Comparison of ENCODE assay signal across 11 mouse cellular contexts in the genomic region with DNA sequence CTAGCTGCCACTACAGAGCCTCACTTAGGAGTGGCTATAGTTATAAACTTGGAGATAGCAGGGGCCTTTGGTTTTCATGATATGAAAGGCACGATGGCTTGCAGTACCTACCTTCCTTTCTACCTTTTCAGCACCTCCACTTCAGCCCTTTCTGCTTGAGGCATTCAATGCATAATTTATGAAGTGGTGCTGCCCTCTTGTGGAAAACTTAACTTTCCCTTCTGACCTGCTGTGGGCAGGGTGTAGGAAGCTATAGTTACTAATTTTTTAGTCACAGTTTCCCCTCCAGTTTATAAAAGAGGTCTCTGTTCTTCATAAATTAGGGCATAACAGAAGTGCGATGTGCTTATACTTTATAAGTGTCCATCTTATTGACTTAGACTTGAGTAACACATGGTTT.
A peak's percentile ranks its signal among the peaks of the same experiment; 100 is the strongest.
DNase-seq lines count a peak whose midpoint lies in the region; TF ChIP-seq lines count a peak whose summit lies in the region.
"Had no signal": no experiment of that assay in that cellular context is flagged by ENCODE, and none has a peak within 500 bp of the region (broad histone marks: within the 10 kb centered on the region; RNA-seq: fewer than 3 reads in every experiment).

No protein-coding gene starts in this region.

- no peak overlapping the region for H3K4me3 ChIP-seq in ES-E14 (ENCODE audit: insufficient read depth in 1 of 2, low read depth in 1 of 2, low read length in 2 of 2, poor library complexity in 1 of 2, severe bottlenecking in 1 of 2)
- H3K4me3 ChIP-seq: embryonic facial prominence, embryonic 12.5 days; lung, embryonic 15.5 days had no signal

- no peaks in the 10 kb centered on the region for H3K36me3 ChIP-seq in ES-E14 (ENCODE audit: control insufficient read depth, insufficient read depth, low read length, poor library complexity, severe bottlenecking)
- H3K36me3 ChIP-seq: embryonic facial prominence, embryonic 12.5 days; G1E; lung, embryonic 15.5 days had no signal

- no peak overlapping the region for H3K9ac ChIP-seq in ES-E14 (ENCODE audit: insufficient read depth, low read depth, low read length, poor library complexity, severe bottlenecking)
- H3K9ac ChIP-seq: embryonic facial prominence, embryonic 12.5 days; lung, embryonic 15.5 days had no signal

- H3K27ac ChIP-seq in ES-E14 (ENCODE audit: insufficient read depth, low read depth, low read length, poor library complexity, severe bottlenecking): no peak overlapping the region
- H3K27ac ChIP-seq: embryonic facial prominence, embryonic 12.5 days; lung, embryonic 15.5 days had no signal

- in situ Hi-C loops in ES-E14 (cut with MboI; ENCODE audit: low sequenced_read_pairs in 2 of 2, unreplicated experiment in 2 of 2): loop anchor here in 1 of 2 experiments (10.0 kb wide), 1 partner anchor 258 kb away; no protein-coding TSS in a partner anchor

- DNase-seq in embryo, embryonic 10 days (ENCODE audit: low spot score): peak; percentile 47
- DNase-seq in embryo, embryonic 9.5 days (ENCODE audit: extremely low spot score): no peak
- DNase-seq in layer of hippocampus, adult 11-12 months (ENCODE audit: low spot score): peak; percentile 9
- DNase-seq in layer of hippocampus, postnatal 25 days (ENCODE audit: extremely low spot score in 1 of 2, low spot score in 1 of 2): no peak
- peak; percentile 13 for DNase-seq in ES-E14 (ENCODE audit: low read depth, low spot score)
- DNase-seq in kidney, postnatal 25 days: peak; percentile 35 to 51
- DNase-seq in frontal cortex, postnatal 10 days (ENCODE audit: low spot score in 2 of 2): no peak
- no peak for DNase-seq in T-cell, adult 2 months (ENCODE audit: low spot score)

- no peaks in the 10 kb centered on the region for H3K4me1 ChIP-seq in ES-E14 (ENCODE audit: control insufficient read depth in 2 of 2, insufficient read depth in 2 of 2, low read length in 2 of 2, poor library complexity in 1 of 2)
- H3K4me1 ChIP-seq: embryonic facial prominence, embryonic 12.5 days; lung, embryonic 15.5 days had no signal

- H3K9me3 ChIP-seq in ES-E14 (ENCODE audit: control insufficient read depth, insufficient read depth, low read depth, low read length): no peaks in the 10 kb centered on the region
- H3K9me3 ChIP-seq: embryonic facial prominence, embryonic 12.5 days; G1E; lung, embryonic 15.5 days had no signal

TF ChIP-seq in ES-E14, 5 proteins besides CTCF, POLR2A, EP300 and RAD21:
- TF ChIP-seq ZC3H11A (IDR thresholded peaks at IDR 0.05; ENCODE audit: borderline replicate concordance, low read depth, low read length): no peak
- no peak for TF ChIP-seq HCFC1 (IDR thresholded peaks at IDR 0.05; ENCODE audit: borderline replicate concordance, insufficient read depth, low read length)
- TF ChIP-seq MAFK (IDR thresholded peaks at IDR 0.05; ENCODE audit: insufficient read depth, low read depth, low read length): no peak
- TF ChIP-seq ZNF384 (IDR thresholded peaks at IDR 0.05; ENCODE audit: low read depth, low read length): no peak
- no peak for TF ChIP-seq CHD2 (IDR thresholded peaks at IDR 0.05; ENCODE audit: low read depth, low read length)
TF ChIP-seq in ES-E14: peak in this region for 0.

Comparison
In these comparisons a context has a peak if more than half of its experiments do, and no peak if none do; other contexts are left out.
1. DNase-seq: peak in embryo, embryonic 10 days (single experiment), layer of hippocampus, adult 11-12 months (single experiment), ES-E14 (single experiment) and kidney, postnatal 25 days (2 of 2); none in embryo, embryonic 9.5 days (single experiment), layer of hippocampus, postnatal 25 days (0 of 2), frontal cortex, postnatal 10 days (0 of 2) and T-cell, adult 2 months (single experiment).